In the genomic region with DNA sequence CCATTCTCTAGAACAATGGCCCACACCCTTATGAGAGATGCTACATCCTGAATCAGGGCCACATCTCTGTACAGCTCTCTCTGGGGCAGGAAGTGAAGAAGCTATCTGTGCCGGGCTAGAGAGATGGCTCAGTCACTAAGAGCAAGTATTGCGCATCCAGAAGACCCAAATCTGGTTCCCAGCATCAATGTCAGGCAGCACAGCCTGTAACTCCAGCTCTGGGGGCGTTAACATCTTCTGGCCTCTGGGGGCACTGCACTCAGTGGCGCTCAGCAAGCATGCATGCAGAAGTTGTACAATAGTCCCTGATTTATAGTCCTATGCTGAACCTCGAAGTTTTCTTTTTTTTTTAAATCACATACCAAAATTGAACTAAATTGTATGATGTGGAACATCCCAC, we compare ENCODE assay signal across 13 mouse cellular contexts.
A peak's percentile ranks its signal among the peaks of the same experiment; 100 is the strongest.
DNase-seq lines count a peak whose midpoint lies in the region; ATAC-seq and TF ChIP-seq lines count a peak whose summit lies in the region.
"Had no signal": no experiment of that assay in that cellular context is flagged by ENCODE, and none has a peak within 500 bp of the region (broad histone marks: within the 10 kb centered on the region; RNA-seq: fewer than 3 reads in every experiment).

No protein-coding gene starts in this region.

- DNase-seq in heart, adult 11 months = peak; percentile 61
- no peak for DNase-seq in heart, postnatal 4 days
- no peak for DNase-seq in liver, embryonic 14.5 days (ENCODE audit: low read depth in 3 of 3, low spot score in 3 of 3)
- DNase-seq in stomach, postnatal 0 days (ENCODE audit: low spot score) = no peak
- DNase-seq in left cerebral cortex, adult 9 months (ENCODE audit: low spot score in 2 of 2) = no peak
- DNase-seq: cerebellum, postnatal 10 days; midbrain, embryonic 14.5 days; right cerebral cortex, postnatal 4 days had no signal

- peaks cover 0 to 3% of the 10 kb centered on the region in 2 experiments; a peak in 1 of 4 replicates for H3K4me1 ChIP-seq in liver, embryonic 14.5 days (replicated peaks; ENCODE audit: control insufficient read depth in 2 of 2, insufficient read depth in 2 of 2, low read length in 1 of 2)
- H3K4me1 ChIP-seq in liver, embryonic 12.5 days = peaks cover 10% of the 10 kb centered on the region; the same call in 1 of the 2 replicates
- H3K4me1 ChIP-seq in bone marrow, adult 2 months (ENCODE audit: control insufficient read depth, insufficient read depth, low read length) = no peaks in the 10 kb centered on the region
- H3K4me1 ChIP-seq in stomach, postnatal 0 days (replicated peaks; ENCODE audit: control insufficient read depth, insufficient read depth) = peaks cover 4% of the 10 kb centered on the region; the same call in 1 of the 2 replicates
- H3K4me1 ChIP-seq in kidney, embryonic 15.5 days = peaks cover 12% of the 10 kb centered on the region; the same call in 1 of the 2 replicates

- no peak overlapping the region for H3K9ac ChIP-seq in liver, embryonic 14.5 days (replicated peaks)
- no peak overlapping the region for H3K9ac ChIP-seq in liver, embryonic 12.5 days
- H3K9ac ChIP-seq in stomach, postnatal 0 days (ENCODE audit: low read length) = no peak overlapping the region
- H3K9ac ChIP-seq in kidney, embryonic 15.5 days = no peak overlapping the region
- H3K9ac ChIP-seq: heart, embryonic 15.5 days had no signal

- no peak overlapping the region for H3K27ac ChIP-seq in liver, embryonic 14.5 days
- H3K27ac ChIP-seq in liver, embryonic 12.5 days = no peak overlapping the region
- H3K27ac ChIP-seq in bone marrow, adult 2 months (ENCODE audit: control insufficient read depth, insufficient read depth, low read depth, low read length, poor library complexity) = no peak overlapping the region
- H3K27ac ChIP-seq in stomach, postnatal 0 days (replicated peaks) = no peak overlapping the region
- H3K27ac ChIP-seq in kidney, embryonic 15.5 days = no peak overlapping the region

- no peak for ATAC-seq in liver, embryonic 14.5 days (ENCODE audit: insufficient read depth)
- ATAC-seq in liver, embryonic 12.5 days = no peak
- no peak for ATAC-seq in stomach, postnatal 0 days (ENCODE audit: low FRiP score, low TSS enrichment)
- ATAC-seq in kidney, embryonic 15.5 days (replicated peaks; ENCODE audit: low FRiP score) = no peak

- 49% methylated on average over 5 of the region's 5 CpGs for WGBS in liver, embryonic 14.5 days (ENCODE audit: insufficient replicate concordance)
- WGBS in liver, embryonic 12.5 days (ENCODE audit: insufficient replicate concordance) = 52% methylated on average over 5 of the region's 5 CpGs
- WGBS in bone marrow, adult 2 months = 46% methylated on average over 5 of the region's 5 CpGs
- 78% methylated on average over 5 of the region's 5 CpGs for WGBS in stomach, postnatal 0 days
- WGBS in kidney, embryonic 15.5 days = 71% methylated on average over 5 of the region's 5 CpGs

- H3K4me3 ChIP-seq in liver, embryonic 14.5 days (ENCODE audit: insufficient read depth in 1 of 2, low read depth in 2 of 2, low read length in 2 of 2) = no peak overlapping the region
- H3K4me3 ChIP-seq in liver, embryonic 12.5 days = no peak overlapping the region
- no peak overlapping the region for H3K4me3 ChIP-seq in bone marrow, adult 2 months (replicated peaks; ENCODE audit: control insufficient read depth, low read depth, low read length)
- no peak overlapping the region for H3K4me3 ChIP-seq in stomach, postnatal 0 days (ENCODE audit: low read depth, low read length)
- no peak overlapping the region for H3K4me3 ChIP-seq in kidney, embryonic 15.5 days (replicated peaks)
- H3K4me3 ChIP-seq: erythroblast, embryonic 14.5 days; heart, embryonic 15.5 days had no signal

- no peaks in the 10 kb centered on the region for H3K9me3 ChIP-seq in liver, embryonic 14.5 days (ENCODE audit: control insufficient read depth, low read length)
- no peaks in the 10 kb centered on the region for H3K9me3 ChIP-seq in liver, embryonic 12.5 days (replicated peaks)
- no peaks in the 10 kb centered on the region for H3K9me3 ChIP-seq in stomach, postnatal 0 days (ENCODE audit: control insufficient read depth, low read length)
- no peaks in the 10 kb centered on the region for H3K9me3 ChIP-seq in kidney, embryonic 15.5 days (replicated peaks)
- H3K9me3 ChIP-seq: heart, embryonic 15.5 days had no signal

- no peak for TF ChIP-seq POLR2A in bone marrow, adult 2 months (IDR thresholded peaks at IDR 0.05; ENCODE audit: borderline replicate concordance, control insufficient read depth, low read depth, low read length)

- peak; percentile 32; the same call in 1 of the 2 replicates for TF ChIP-seq CTCF in liver, embryonic 14.5 days (IDR thresholded peaks at IDR 0.05; ENCODE audit: low read depth)
- peak; percentile 41; the same call in 1 of the 2 replicates for TF ChIP-seq CTCF in bone marrow, adult 2 months (IDR thresholded peaks at IDR 0.05; ENCODE audit: control insufficient read depth, insufficient read depth, low read length)
- peak; percentile 54 for TF ChIP-seq CTCF in stomach, postnatal 0 days (IDR thresholded peaks at IDR 0.05; ENCODE audit: low read depth)

- H3K4me2 ChIP-seq in liver, embryonic 14.5 days (ENCODE audit: low read depth) = no peak overlapping the region
- no peak overlapping the region for H3K4me2 ChIP-seq in liver, embryonic 12.5 days
- no peak overlapping the region for H3K4me2 ChIP-seq in stomach, postnatal 0 days (replicated peaks; ENCODE audit: low read depth)
- no peak overlapping the region for H3K4me2 ChIP-seq in kidney, embryonic 15.5 days
- H3K4me2 ChIP-seq: heart, embryonic 15.5 days had no signal

- no peak for TF ChIP-seq EP300 in liver, embryonic 14.5 days (IDR thresholded peaks at IDR 0.05; ENCODE audit: low read depth)
- no peak for TF ChIP-seq EP300 in stomach, postnatal 0 days (optimal IDR thresholded peaks at IDR 0.05)

- H3K36me3 ChIP-seq in liver, embryonic 14.5 days (replicated peaks; ENCODE audit: control insufficient read depth, insufficient read depth, low read depth) = no peaks in the 10 kb centered on the region
- no peaks in the 10 kb centered on the region for H3K36me3 ChIP-seq in liver, embryonic 12.5 days
- no peaks in the 10 kb centered on the region for H3K36me3 ChIP-seq in stomach, postnatal 0 days (ENCODE audit: control insufficient read depth, insufficient read depth, low read length)
- no peaks in the 10 kb centered on the region for H3K36me3 ChIP-seq in kidney, embryonic 15.5 days
- H3K36me3 ChIP-seq: heart, embryonic 15.5 days had no signal

- no peaks in the 10 kb centered on the region for H3K27me3 ChIP-seq in liver, embryonic 14.5 days (ENCODE audit: control insufficient read depth, insufficient read depth, low read length)
- no peaks in the 10 kb centered on the region for H3K27me3 ChIP-seq in liver, embryonic 12.5 days (replicated peaks)
- H3K27me3 ChIP-seq in stomach, postnatal 0 days (ENCODE audit: control insufficient read depth, insufficient read depth, low read length) = no peaks in the 10 kb centered on the region
- H3K27me3 ChIP-seq in kidney, embryonic 15.5 days = no peaks in the 10 kb centered on the region
- H3K27me3 ChIP-seq: heart, embryonic 15.5 days had no signal
